Mouse (Mus musculus) right cerebral cortex, postnatal 25 days (tissue): ENCODE measurements around the gene Gm21518.
"Not testable (repeated sequence)": the region's sequence is repeated elsewhere in the genome, so short reads cannot be mapped to it uniquely, and the experiment has no call there.

Experiments used
- DNase-seq: peaks from one replicate; pipeline ENCODE4 v3.0.0; 2022

Gm21518 gene

DNA sequence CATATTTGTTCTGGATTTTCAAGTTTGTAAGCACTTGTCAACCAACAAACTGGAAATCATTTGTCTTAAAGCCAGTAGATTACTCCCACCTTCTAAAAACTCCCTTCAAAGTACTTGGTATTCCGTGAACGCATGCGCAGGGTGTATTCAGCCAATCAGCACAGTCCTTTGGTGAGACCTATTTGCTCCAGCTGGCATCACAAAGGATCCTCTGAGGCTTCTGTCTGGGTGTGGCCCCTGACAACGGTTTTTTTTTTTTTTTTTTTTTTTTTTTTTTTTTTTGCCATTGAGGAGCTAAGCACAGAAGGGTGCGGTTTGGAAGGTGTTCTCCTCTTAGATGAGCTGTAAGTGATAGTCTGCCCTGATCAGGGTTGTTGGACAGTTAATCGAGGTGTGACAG is at the start of gene Gm21518:
Gene Gm21518, plus strand, starts transcription at position 301 of the 400 bp plus-strand sequence.
- not testable (repeated sequence) for DNase-seq
